22 mouse cellular contexts compared by ENCODE assay signal in the genomic region with DNA sequence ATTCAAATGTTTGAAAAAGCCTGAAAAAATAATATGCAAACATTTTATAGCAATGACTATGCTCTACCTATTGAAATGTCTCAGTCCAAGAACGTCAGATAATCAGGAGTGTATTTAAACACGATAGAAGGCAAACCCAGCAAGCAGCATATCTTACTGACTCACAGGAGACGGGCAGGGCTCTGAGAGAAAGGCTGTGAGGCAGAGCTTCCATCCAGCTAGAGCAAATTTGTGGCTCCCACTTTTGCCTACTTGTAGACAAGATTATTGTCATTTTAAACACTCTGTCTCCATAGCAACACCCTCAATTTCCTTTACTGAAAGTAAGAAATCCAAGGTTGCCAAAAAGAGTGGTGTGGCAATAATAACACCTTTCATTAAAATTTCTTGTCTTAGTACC.
DNase-seq lines count a peak whose midpoint lies in the region; ATAC-seq and TF ChIP-seq lines count a peak whose summit lies in the region.
"Had no signal": no experiment of that assay in that cellular context is flagged by ENCODE, and none has a peak within 500 bp of the region (broad histone marks: within the 10 kb centered on the region; RNA-seq: fewer than 3 reads in every experiment).

No protein-coding gene starts in this region.

- WGBS in forebrain, postnatal 0 days: 56% methylated on average over 3 of the region's 3 CpGs
- WGBS in forebrain, embryonic 13.5 days: 66% methylated on average over 3 of the region's 3 CpGs

- ATAC-seq in forebrain, postnatal 0 days: peak; percentile 49
- no peak for ATAC-seq in forebrain, embryonic 13.5 days
- ATAC-seq: activated CD4-positive, CD25-positive, alpha-beta regulatory T cell, adult 4 months; forebrain, embryonic 14.5 days had no signal

- H3K9ac ChIP-seq in forebrain, postnatal 0 days: no peak overlapping the region
- no peak overlapping the region for H3K9ac ChIP-seq in forebrain, embryonic 13.5 days
- H3K9ac ChIP-seq: embryonic facial prominence, embryonic 13.5 days; embryonic facial prominence, embryonic 15.5 days had no signal

- H3K9me3 ChIP-seq in forebrain, postnatal 0 days (ENCODE audit: low read length): no peaks in the 10 kb centered on the region
- no peaks in the 10 kb centered on the region for H3K9me3 ChIP-seq in forebrain, embryonic 13.5 days (replicated peaks)
- H3K9me3 ChIP-seq: embryonic facial prominence, embryonic 13.5 days; embryonic facial prominence, embryonic 15.5 days had no signal

- DNase-seq in forebrain, postnatal 0 days: no peak
- DNase-seq in left cerebral cortex, adult 2 months (ENCODE audit: extremely low spot score in 1 of 2, low spot score in 2 of 2): no peak
- no peak for DNase-seq in left cerebral cortex, adult 18-20 months (ENCODE audit: low spot score in 2 of 2)
- DNase-seq in right cerebral cortex, postnatal 10 days (ENCODE audit: low spot score in 2 of 2): peak; percentile 38 to 40
- DNase-seq in right cerebral cortex, adult 2 months (ENCODE audit: low spot score in 2 of 2): no peak
- DNase-seq in brain, adult 2 months (ENCODE audit: low read depth, low spot score): peak; percentile 76
- no peak for DNase-seq in ovary, adult 18-20 months (ENCODE audit: low spot score)
- DNase-seq: adrenal gland, adult 8-10 months; adrenal gland, postnatal 14 days; adrenal gland, postnatal 36 days; cerebellum, adult 11 months; cerebellum, adult 8-10 months; cerebellum, adult 9-11 months; cerebellum, postnatal 14 days; cerebellum, postnatal 36 days; embryo, embryonic 11 days had no signal

- H3K36me3 ChIP-seq in forebrain, postnatal 0 days (ENCODE audit: insufficient read depth): no peaks in the 10 kb centered on the region
- H3K36me3 ChIP-seq in forebrain, embryonic 13.5 days (ENCODE audit: poor library complexity, severe bottlenecking): no peaks in the 10 kb centered on the region
- H3K36me3 ChIP-seq: embryonic facial prominence, embryonic 13.5 days; embryonic facial prominence, embryonic 15.5 days had no signal

- peaks cover 9% of the 10 kb centered on the region for H3K4me1 ChIP-seq in forebrain, postnatal 0 days (ENCODE audit: insufficient read depth)
- H3K4me1 ChIP-seq in forebrain, embryonic 13.5 days: 0 out of 2 replicates have a peak, but pooled peaks cover 4% of the 10 kb centered on the region
- H3K4me1 ChIP-seq: embryonic facial prominence, embryonic 13.5 days; embryonic facial prominence, embryonic 15.5 days had no signal

- H3K27me3 ChIP-seq in forebrain, postnatal 0 days (ENCODE audit: insufficient read depth, low read length): no peaks in the 10 kb centered on the region
- no peaks in the 10 kb centered on the region for H3K27me3 ChIP-seq in forebrain, embryonic 13.5 days
- H3K27me3 ChIP-seq: embryonic facial prominence, embryonic 13.5 days; embryonic facial prominence, embryonic 15.5 days had no signal

- H3K4me2 ChIP-seq in forebrain, postnatal 0 days (ENCODE audit: low read depth): no peak overlapping the region
- no peak overlapping the region for H3K4me2 ChIP-seq in forebrain, embryonic 13.5 days
- H3K4me2 ChIP-seq: embryonic facial prominence, embryonic 13.5 days; embryonic facial prominence, embryonic 15.5 days had no signal

- intact Hi-C loops in left cerebral cortex, adult 2 months (cut with DNase I): no loop called here

- no peak overlapping the region for H3K4me3 ChIP-seq in forebrain, postnatal 0 days (ENCODE audit: low read depth, low read length)
- H3K4me3 ChIP-seq in forebrain, embryonic 13.5 days: no peak overlapping the region
- no peak overlapping the region for H3K4me3 ChIP-seq in left cerebral cortex, adult 2 months
- H3K4me3 ChIP-seq: embryonic facial prominence, embryonic 13.5 days; embryonic facial prominence, embryonic 15.5 days; erythroblast, embryonic 14.5 days had no signal

- no peak overlapping the region for H3K27ac ChIP-seq in forebrain, postnatal 0 days (ENCODE audit: low read depth, low read length)
- no peak overlapping the region for H3K27ac ChIP-seq in forebrain, embryonic 13.5 days
- H3K27ac ChIP-seq in left cerebral cortex, adult 2 months: peak overlapping the region; percentile 19; the same call in 1 of the 2 replicates
- H3K27ac ChIP-seq: embryonic facial prominence, embryonic 13.5 days; embryonic facial prominence, embryonic 15.5 days had no signal

- no peak for TF ChIP-seq CTCF in forebrain, postnatal 0 days (IDR thresholded peaks at IDR 0.05; ENCODE audit: low read depth)
- no peak for TF ChIP-seq CTCF in left cerebral cortex, adult 2 months (IDR thresholded peaks at IDR 0.05)

Comparison
In these comparisons a context has a peak if more than half of its experiments do, and no peak if none do; other contexts are left out.
1. DNase-seq: peak in right cerebral cortex, postnatal 10 days (2 of 2) and brain, adult 2 months (single experiment); none in forebrain, postnatal 0 days (single experiment), left cerebral cortex, adult 2 months (0 of 2), left cerebral cortex, adult 18-20 months (0 of 2), right cerebral cortex, adult 2 months (0 of 2) and ovary, adult 18-20 months (single experiment).